Mouse (Mus musculus): ENCODE measurements around the gene Rhox2h.
A peak's percentile ranks its signal among the peaks of the same experiment; 100 is the strongest.
"Not testable (repeated sequence)": the region's sequence is repeated elsewhere in the genome, so short reads cannot be mapped to it uniquely, and the experiment has no call there.

Rhox2h gene

DNA sequence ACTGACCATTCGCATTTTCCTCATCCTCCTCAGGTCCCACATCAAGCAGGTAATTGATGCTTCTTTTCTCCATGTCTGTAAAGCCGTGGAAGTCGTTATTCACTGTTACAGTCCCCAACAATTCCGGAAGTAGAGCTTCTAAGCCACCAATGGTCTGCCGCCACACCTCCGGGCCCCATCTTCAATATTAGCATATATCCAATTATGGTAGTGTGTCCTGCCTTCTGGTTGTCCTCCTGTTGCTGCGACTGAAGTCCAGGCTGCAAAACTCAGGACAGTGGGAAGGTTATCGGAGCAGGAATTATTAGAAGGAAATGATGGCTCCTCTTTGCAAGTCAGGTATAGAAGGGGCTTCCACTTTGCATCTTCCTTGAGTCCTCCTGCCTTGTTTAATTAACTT, at the start of gene Rhox2h:
Gene Rhox2h, minus strand, starts transcription at position 101 of the 400 bp plus-strand sequence.
- H3K36me3 ChIP-seq (ENCODE audit: insufficient read depth, low read length); H3K4me3 ChIP-seq (replicated peaks; ENCODE audit: low read length): not testable (repeated sequence)

GRCm38 (mm10) chrX:37701821-37702387, 28.8 kb upstream of the Rhox2h start:
- no peak overlapping the region for H3K4me3 ChIP-seq (replicated peaks; ENCODE audit: low read length)
- TF ChIP-seq CTCF (conservative IDR thresholded peaks at IDR 0.05; ENCODE audit: low read length) (no peak), POU5F1 (IDR thresholded peaks at IDR 0.05; ENCODE audit: borderline replicate concordance, low read length) (no peak), NANOG (IDR thresholded peaks at IDR 0.05; ENCODE audit: borderline replicate concordance, low read length) (no peak)
- H3K4me1 ChIP-seq (replicated peaks; ENCODE audit: low read depth, low read length), result no peaks in the 10 kb centered on the region
- no peaks in the 10 kb centered on the region for H3K36me3 ChIP-seq (ENCODE audit: insufficient read depth, low read length)
- no peaks in the 10 kb centered on the region for H3K9me3 ChIP-seq (ENCODE audit: low read length)
- H3K27me3 ChIP-seq (ENCODE audit: insufficient read depth, low read length), result no peaks in the 10 kb centered on the region

More for the DNA sequence above, at the start of gene Rhox2h:
- H3K4me1 ChIP-seq (replicated peaks; ENCODE audit: low read depth, low read length); H3K27me3 ChIP-seq (ENCODE audit: insufficient read depth, low read length); H3K9me3 ChIP-seq (ENCODE audit: low read length): not testable (repeated sequence)

- Histone ChIP-seq H3K4me1 (replicated peaks; ENCODE audit: low read depth, low read length) (no peaks in the 10 kb centered on the region), H3K36me3 (ENCODE audit: insufficient read depth, low read length) (no peaks in the 10 kb centered on the region), H3K27me3 (ENCODE audit: insufficient read depth, low read length) (no peaks in the 10 kb centered on the region), H3K4me3 (replicated peaks; ENCODE audit: low read length) (no peak overlapping the region), H3K9me3 (ENCODE audit: low read length) (no peaks in the 10 kb centered on the region)
- TF ChIP-seq NANOG (IDR thresholded peaks at IDR 0.05; ENCODE audit: borderline replicate concordance, low read length), result no peak
- no peak for TF ChIP-seq CTCF (conservative IDR thresholded peaks at IDR 0.05; ENCODE audit: low read length)
- TF ChIP-seq POU5F1 (IDR thresholded peaks at IDR 0.05; ENCODE audit: borderline replicate concordance, low read length), result no peak
Observed at GRCm38 (mm10) chrX:37692261-37692660, 19.2 kb upstream of the Rhox2h start.

GRCm38 (mm10) chrX:37683031-37683715, 10.1 kb upstream of the Rhox2h start:
- H3K27me3 ChIP-seq (ENCODE audit: insufficient read depth, low read length), result no peaks in the 10 kb centered on the region
- no peaks in the 10 kb centered on the region for H3K36me3 ChIP-seq (ENCODE audit: insufficient read depth, low read length)
- TF ChIP-seq POU5F1 (IDR thresholded peaks at IDR 0.05; ENCODE audit: borderline replicate concordance, low read length), result no peak
- TF ChIP-seq CTCF (conservative IDR thresholded peaks at IDR 0.05; ENCODE audit: low read length), result no peak
- TF ChIP-seq NANOG (IDR thresholded peaks at IDR 0.05; ENCODE audit: borderline replicate concordance, low read length), result no peak
- H3K4me3 ChIP-seq (replicated peaks; ENCODE audit: low read length), result 0 out of 2 replicates have a peak overlapping the region, but pooled peaks have one; percentile 26
- no peaks in the 10 kb centered on the region for H3K9me3 ChIP-seq (ENCODE audit: low read length)
- no peaks in the 10 kb centered on the region for H3K4me1 ChIP-seq (replicated peaks; ENCODE audit: low read depth, low read length)

- H3K4me1 ChIP-seq (replicated peaks; ENCODE audit: low read depth, low read length); H3K9me3 ChIP-seq (ENCODE audit: low read length); H3K36me3 ChIP-seq (ENCODE audit: insufficient read depth, low read length); H3K27me3 ChIP-seq (ENCODE audit: insufficient read depth, low read length); H3K4me3 ChIP-seq (replicated peaks; ENCODE audit: low read length): not testable (repeated sequence)
Observed at GRCm38 (mm10) chrX:37668664-37669063, 4.4 kb downstream of the Rhox2h start, which contains the start of gene Rhox3h. Rhox3h (minus strand) TSS chrX:37668764.

- H3K36me3 ChIP-seq (ENCODE audit: insufficient read depth, low read length); H3K9me3 ChIP-seq (ENCODE audit: low read length); H3K4me1 ChIP-seq (replicated peaks; ENCODE audit: low read depth, low read length); H3K27me3 ChIP-seq (ENCODE audit: insufficient read depth, low read length); H3K4me3 ChIP-seq (replicated peaks; ENCODE audit: low read length): not testable (repeated sequence)
Observed at GRCm38 (mm10) chrX:37651227-37651626, 21.9 kb downstream of the Rhox2h start, which contains the start of gene Rhox4g. Rhox4g (minus strand) TSS chrX:37651327.

GRCm38 (mm10) chrX:37643370-37643769, 29.7 kb downstream of the Rhox2h start, which contains the start of gene Rhox2g:
Rhox2g (minus strand) TSS chrX:37643470.
- not testable (repeated sequence) for H3K27me3 ChIP-seq (ENCODE audit: insufficient read depth, low read length); H3K4me3 ChIP-seq (replicated peaks; ENCODE audit: low read length); H3K4me1 ChIP-seq (replicated peaks; ENCODE audit: low read depth, low read length); H3K36me3 ChIP-seq (ENCODE audit: insufficient read depth, low read length); H3K9me3 ChIP-seq (ENCODE audit: low read length)

- H3K4me3 ChIP-seq (replicated peaks; ENCODE audit: low read length); H3K9me3 ChIP-seq (ENCODE audit: low read length); H3K36me3 ChIP-seq (ENCODE audit: insufficient read depth, low read length); H3K27me3 ChIP-seq (ENCODE audit: insufficient read depth, low read length); H3K4me1 ChIP-seq (replicated peaks; ENCODE audit: low read depth, low read length): not testable (repeated sequence)
Observed at GRCm38 (mm10) chrX:37628512-37628911, 44.6 kb downstream of the Rhox2h start, which contains the start of gene Rhox3g. Rhox3g (minus strand) TSS chrX:37628612.

All from E14TG2a.4 (cell line).